Mouse (Mus musculus): ENCODE measurements around the gene Grik5. TPM values are rescaled to one million over a fixed set of nuclear protein-coding genes. Genes with fewer than 3 reads are reported as not detected.
"Not testable (repeated sequence)": the region's sequence is repeated elsewhere in the genome, so short reads cannot be mapped to it uniquely, and the experiment has no call there.

The Grik5 gene
- polyA plus RNA-seq, 1 experiment = 0.82 TPM

GRCm38 (mm10) chr7:25056951-25057350 is 15.2 kb downstream of the Grik5 start:
- Histone ChIP-seq H3K4me1 (ENCODE audit: control insufficient read depth) (no peaks in the 10 kb centered on the region; the same call in 1 of the 2 replicates), H3K9me3 (ENCODE audit: control insufficient read depth, low read length) (no peaks in the 10 kb centered on the region), H3K27me3 (ENCODE audit: control insufficient read depth) (no peaks in the 10 kb centered on the region), H3K4me3 (replicated peaks) (no peak overlapping the region), H3K36me3 (ENCODE audit: control insufficient read depth) (peaks cover 28% of the 10 kb centered on the region)
- TF ChIP-seq TAL1 (IDR thresholded peaks at IDR 0.05; ENCODE audit: low read length) (no peak), GATA1 (IDR thresholded peaks at IDR 0.05; ENCODE audit: low read length) (no peak)

DNA sequence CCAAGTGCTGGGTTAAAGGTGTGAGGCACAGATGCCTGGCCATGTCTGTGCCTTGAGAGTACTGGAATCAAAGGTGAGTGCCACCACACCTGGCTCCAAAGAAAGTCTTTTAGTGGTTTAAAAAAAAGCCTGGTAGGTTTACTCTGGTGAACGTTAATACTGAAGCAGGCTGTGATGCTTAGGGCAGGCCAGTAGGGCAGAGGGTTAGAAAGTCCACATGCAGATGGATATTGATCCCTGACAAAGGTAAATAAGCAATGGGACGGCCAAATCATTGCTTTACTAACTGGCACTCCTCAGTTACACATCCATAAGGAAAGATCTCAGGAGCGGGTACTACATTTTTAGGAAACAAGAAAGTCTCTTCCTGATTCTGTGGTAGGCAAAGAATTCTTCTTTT is 19.6 kb downstream of the Grik5 start:
- no peaks in the 10 kb centered on the region for H3K4me1 ChIP-seq (ENCODE audit: control insufficient read depth)
- H3K4me3 ChIP-seq (replicated peaks) = no peak overlapping the region
- no peaks in the 10 kb centered on the region for H3K27me3 ChIP-seq (ENCODE audit: control insufficient read depth)
- H3K36me3 ChIP-seq (ENCODE audit: control insufficient read depth) = peaks cover 6% of the 10 kb centered on the region; the same call in 1 of the 2 replicates
- TF ChIP-seq TAL1 (IDR thresholded peaks at IDR 0.05; ENCODE audit: low read length) = no peak
- no peak for TF ChIP-seq GATA1 (IDR thresholded peaks at IDR 0.05; ENCODE audit: low read length)
- H3K9me3 ChIP-seq (ENCODE audit: control insufficient read depth, low read length) = no peaks in the 10 kb centered on the region

GRCm38 (mm10) chr7:25049295-25049930 is 22.7 kb downstream of the Grik5 start:
- Histone ChIP-seq H3K27me3 (ENCODE audit: control insufficient read depth) (no peaks in the 10 kb centered on the region), H3K36me3 (ENCODE audit: control insufficient read depth) (peaks cover 2% of the 10 kb centered on the region; the same call in 1 of the 2 replicates), H3K4me1 (ENCODE audit: control insufficient read depth) (no peaks in the 10 kb centered on the region), H3K9me3 (ENCODE audit: control insufficient read depth, low read length) (no peaks in the 10 kb centered on the region), H3K4me3 (replicated peaks) (no peak overlapping the region)
- TF ChIP-seq GATA1 (IDR thresholded peaks at IDR 0.05; ENCODE audit: low read length) = no peak
- TF ChIP-seq TAL1 (IDR thresholded peaks at IDR 0.05; ENCODE audit: low read length) = no peak

- Histone ChIP-seq H3K4me1 (ENCODE audit: control insufficient read depth) (no peaks in the 10 kb centered on the region), H3K36me3 (ENCODE audit: control insufficient read depth) (peaks cover 7% of the 10 kb centered on the region; the same call in 1 of the 2 replicates), H3K4me3 (replicated peaks) (no peak overlapping the region), H3K27me3 (ENCODE audit: control insufficient read depth) (no peaks in the 10 kb centered on the region), H3K9me3 (ENCODE audit: control insufficient read depth, low read length) (no peaks in the 10 kb centered on the region)
- TF ChIP-seq GATA1 (IDR thresholded peaks at IDR 0.05; ENCODE audit: low read length) (no peak), TAL1 (IDR thresholded peaks at IDR 0.05; ENCODE audit: low read length) (no peak)
These were observed 24.8 kb downstream of the Grik5 start for GRCm38 (mm10) chr7:25047363-25047762.

DNA sequence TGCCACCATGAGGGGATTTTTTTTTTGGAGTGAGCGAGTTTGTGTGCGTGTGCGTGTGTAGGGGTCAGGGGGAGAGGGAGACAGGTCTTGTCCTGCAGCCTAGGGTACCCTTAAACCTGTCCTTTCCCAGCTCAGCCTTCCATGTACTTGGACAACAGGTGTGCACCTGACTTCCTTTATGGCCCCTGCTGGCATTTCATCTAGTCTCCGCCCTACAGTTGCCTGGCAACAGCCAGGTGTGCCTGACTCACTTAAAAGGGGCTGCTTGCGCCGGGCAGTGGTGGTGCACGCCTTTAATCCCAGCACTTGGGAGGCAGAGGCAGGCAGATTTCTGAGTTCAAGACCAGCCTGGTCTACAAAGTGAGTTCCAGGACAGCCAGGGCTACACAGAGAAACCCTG is 27.5 kb downstream of the Grik5 start:
- H3K9me3 ChIP-seq (ENCODE audit: control insufficient read depth, low read length); H3K36me3 ChIP-seq (ENCODE audit: control insufficient read depth); H3K4me3 ChIP-seq (replicated peaks); H3K4me1 ChIP-seq (ENCODE audit: control insufficient read depth); H3K27me3 ChIP-seq (ENCODE audit: control insufficient read depth): not testable (repeated sequence)

DNA sequence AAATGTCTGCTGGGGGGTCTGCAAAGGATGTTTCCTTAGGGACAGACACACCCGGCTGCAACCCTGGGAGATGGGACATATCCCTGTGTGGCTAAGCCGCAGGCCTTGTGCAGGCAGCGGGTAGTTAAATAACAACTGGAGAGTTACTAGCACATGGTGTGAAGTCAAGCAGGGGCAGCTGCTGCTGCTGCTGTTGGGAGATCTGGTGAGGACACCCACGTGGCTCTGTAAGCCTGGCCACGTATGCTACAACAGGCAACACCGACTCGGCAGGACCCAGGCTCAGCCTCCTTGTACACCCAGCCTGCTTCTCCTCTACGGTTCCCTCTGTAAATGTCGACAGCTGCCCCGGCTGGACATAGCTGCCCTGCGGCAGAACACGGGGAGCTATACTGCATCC is 30.2 kb downstream of the Grik5 start:
- TF ChIP-seq GATA1 (IDR thresholded peaks at IDR 0.05; ENCODE audit: low read length) (no peak), TAL1 (IDR thresholded peaks at IDR 0.05; ENCODE audit: low read length) (no peak)
- no peaks in the 10 kb centered on the region for H3K4me1 ChIP-seq (ENCODE audit: control insufficient read depth)
- H3K36me3 ChIP-seq (ENCODE audit: control insufficient read depth) = peaks cover 7% of the 10 kb centered on the region; the same call in 1 of the 2 replicates
- no peaks in the 10 kb centered on the region for H3K9me3 ChIP-seq (ENCODE audit: control insufficient read depth, low read length)
- no peaks in the 10 kb centered on the region for H3K27me3 ChIP-seq (ENCODE audit: control insufficient read depth)
- no peak overlapping the region for H3K4me3 ChIP-seq (replicated peaks)

DNA sequence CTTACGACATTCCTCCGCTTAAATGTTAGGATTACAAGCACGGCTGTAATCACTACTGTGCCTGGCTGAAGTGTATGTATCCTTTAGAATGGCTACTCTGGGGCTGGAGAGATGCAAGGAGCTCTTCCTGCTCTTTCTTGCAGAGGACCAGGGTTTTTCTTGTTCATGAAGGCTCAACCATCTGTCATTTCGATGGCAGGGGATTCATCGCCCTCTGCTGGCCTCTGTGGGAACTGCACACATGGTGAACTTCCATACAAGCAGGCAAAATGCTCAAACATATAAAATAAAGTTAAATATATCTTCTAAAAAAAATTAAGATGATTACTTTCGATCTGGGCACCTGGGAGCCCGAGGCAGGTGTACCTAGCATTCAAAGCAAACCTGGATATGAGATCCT is 36.2 kb downstream of the Grik5 start:
- TF ChIP-seq TAL1 (IDR thresholded peaks at IDR 0.05; ENCODE audit: low read length) (no peak), GATA1 (IDR thresholded peaks at IDR 0.05; ENCODE audit: low read length) (no peak)
- Histone ChIP-seq H3K4me1 (ENCODE audit: control insufficient read depth) (no peaks in the 10 kb centered on the region), H3K9me3 (ENCODE audit: control insufficient read depth, low read length) (no peaks in the 10 kb centered on the region), H3K36me3 (ENCODE audit: control insufficient read depth) (no peaks in the 10 kb centered on the region), H3K4me3 (replicated peaks) (no peak overlapping the region), H3K27me3 (ENCODE audit: control insufficient read depth) (no peaks in the 10 kb centered on the region)

GRCm38 (mm10) chr7:25034796-25035195 is 37.4 kb downstream of the Grik5 start:
- no peak overlapping the region for H3K4me3 ChIP-seq (replicated peaks)
- H3K36me3 ChIP-seq (ENCODE audit: control insufficient read depth) = no peaks in the 10 kb centered on the region
- no peaks in the 10 kb centered on the region for H3K27me3 ChIP-seq (ENCODE audit: control insufficient read depth)
- H3K9me3 ChIP-seq (ENCODE audit: control insufficient read depth, low read length) = no peaks in the 10 kb centered on the region
- H3K4me1 ChIP-seq (ENCODE audit: control insufficient read depth) = peaks cover 3% of the 10 kb centered on the region; the same call in 1 of the 2 replicates
- no peak for TF ChIP-seq GATA1 (IDR thresholded peaks at IDR 0.05; ENCODE audit: low read length)

DNA sequence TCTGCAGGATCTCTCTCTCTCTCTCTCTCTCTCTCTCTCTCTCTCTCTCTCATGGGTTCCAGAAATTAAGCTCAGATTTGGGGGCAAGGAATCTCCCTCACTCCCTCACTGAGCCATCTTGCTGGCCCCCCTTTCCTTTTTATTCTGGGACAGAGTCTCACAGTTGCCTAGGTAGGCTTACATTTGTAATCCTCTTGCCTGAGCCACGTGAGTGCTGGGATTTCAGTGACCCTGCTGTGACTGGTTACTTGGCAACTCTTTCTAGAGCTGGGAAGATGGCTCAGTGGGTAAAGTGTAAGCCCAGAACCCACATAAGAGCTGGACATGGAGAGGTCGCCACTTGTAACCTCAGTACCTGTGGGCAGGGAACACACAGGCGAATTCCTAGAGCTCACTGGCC is 40.6 kb downstream of the Grik5 start:
- peaks cover 4% of the 10 kb centered on the region; the same call in 1 of the 2 replicates for H3K36me3 ChIP-seq (ENCODE audit: control insufficient read depth)
- no peaks in the 10 kb centered on the region for H3K27me3 ChIP-seq (ENCODE audit: control insufficient read depth)
- H3K4me1 ChIP-seq (ENCODE audit: control insufficient read depth) = peaks cover 4% of the 10 kb centered on the region
- H3K4me3 ChIP-seq (replicated peaks) = no peak overlapping the region
- TF ChIP-seq GATA1 (IDR thresholded peaks at IDR 0.05; ENCODE audit: low read length) = no peak
- no peak for TF ChIP-seq TAL1 (IDR thresholded peaks at IDR 0.05; ENCODE audit: low read length)
- H3K9me3 ChIP-seq (ENCODE audit: control insufficient read depth, low read length) = no peaks in the 10 kb centered on the region

All from erythroblast, embryonic 14.5 days (primary cell).